Mouse (Mus musculus) activated CD4-positive, CD25-positive, alpha-beta regulatory T cell, adult 4 months (primary cell): ENCODE results near the gene Dapk2. TPM values are rescaled to one million over a fixed set of nuclear protein-coding genes. Genes with fewer than 3 reads are reported as not detected.

Experiments
- ATAC-seq: one replicate; pipeline ENCODE4 v1.8.0; 2017
- polyA plus RNA-seq, 2 experiments: library from polyadenylated mRNA; unstranded; fragments of 100-300 nt; shearing (Covaris generic); gene quantifications; one replicate each; pipeline ENCODE4 v1.2.1; 2017

The Dapk2 gene
- polyA plus RNA-seq, 2 experiments from 2014 or later = 0.82 to 2.6 TPM

- peak; percentile 32 for ATAC-seq
Measured at GRCm38 (mm10) chr9:66144248-66144647, 13.8 kb upstream of the Dapk2 start.

GRCm38 (mm10) chr9:66146141-66146540 lies 11.9 kb upstream of the Dapk2 start:
- no peak for ATAC-seq

- no peak for ATAC-seq
Measured at GRCm38 (mm10) chr9:66152011-66152410, 6.0 kb upstream of the Dapk2 start.

GRCm38 (mm10) chr9:66153594-66153993 lies 4.4 kb upstream of the Dapk2 start:
- ATAC-seq = no peak

GRCm38 (mm10) chr9:66154013-66154412 lies 4.0 kb upstream of the Dapk2 start:
- no peak for ATAC-seq

- ATAC-seq = no peak
Measured at GRCm38 (mm10) chr9:66155534-66155933, 2.5 kb upstream of the Dapk2 start.

GRCm38 (mm10) chr9:66158885-66159430 lies 935 bp downstream of the Dapk2 start:
- ATAC-seq = no peak

GRCm38 (mm10) chr9:66160155-66160554 lies 2.1 kb downstream of the Dapk2 start:
- ATAC-seq = no peak

GRCm38 (mm10) chr9:66162995-66163394 lies 5.0 kb downstream of the Dapk2 start:
- no peak for ATAC-seq

GRCm38 (mm10) chr9:66167222-66167621 lies 9.2 kb downstream of the Dapk2 start:
- no peak for ATAC-seq

GRCm38 (mm10) chr9:66168233-66168632 lies 10.2 kb downstream of the Dapk2 start:
- no peak for ATAC-seq

- no peak for ATAC-seq
Measured at GRCm38 (mm10) chr9:66170506-66170905, 12.5 kb downstream of the Dapk2 start.

GRCm38 (mm10) chr9:66171275-66171921 lies 13.4 kb downstream of the Dapk2 start:
- ATAC-seq = no peak

GRCm38 (mm10) chr9:66173316-66173855 lies 15.4 kb downstream of the Dapk2 start:
- ATAC-seq = no peak

GRCm38 (mm10) chr9:66174985-66175384 lies 17.0 kb downstream of the Dapk2 start:
- no peak for ATAC-seq

- ATAC-seq = no peak
Measured at GRCm38 (mm10) chr9:66177975-66178374, 20.0 kb downstream of the Dapk2 start.

GRCm38 (mm10) chr9:66179795-66180194 lies 21.8 kb downstream of the Dapk2 start:
- no peak for ATAC-seq

GRCm38 (mm10) chr9:66181126-66181825 lies 23.3 kb downstream of the Dapk2 start:
- ATAC-seq = no peak

- ATAC-seq = no peak
Measured at GRCm38 (mm10) chr9:66181826-66182678, 24.0 kb downstream of the Dapk2 start.

- no peak for ATAC-seq
Measured at GRCm38 (mm10) chr9:66182679-66182993, 24.6 kb downstream of the Dapk2 start.

GRCm38 (mm10) chr9:66183023-66183422 lies 25.0 kb downstream of the Dapk2 start:
- no peak for ATAC-seq

GRCm38 (mm10) chr9:66184572-66184971 lies 26.5 kb downstream of the Dapk2 start:
- no peak for ATAC-seq

GRCm38 (mm10) chr9:66186426-66186825 lies 28.4 kb downstream of the Dapk2 start:
- no peak for ATAC-seq
